Comparison of ENCODE assay signal across 12 mouse cellular contexts in the genomic region with DNA sequence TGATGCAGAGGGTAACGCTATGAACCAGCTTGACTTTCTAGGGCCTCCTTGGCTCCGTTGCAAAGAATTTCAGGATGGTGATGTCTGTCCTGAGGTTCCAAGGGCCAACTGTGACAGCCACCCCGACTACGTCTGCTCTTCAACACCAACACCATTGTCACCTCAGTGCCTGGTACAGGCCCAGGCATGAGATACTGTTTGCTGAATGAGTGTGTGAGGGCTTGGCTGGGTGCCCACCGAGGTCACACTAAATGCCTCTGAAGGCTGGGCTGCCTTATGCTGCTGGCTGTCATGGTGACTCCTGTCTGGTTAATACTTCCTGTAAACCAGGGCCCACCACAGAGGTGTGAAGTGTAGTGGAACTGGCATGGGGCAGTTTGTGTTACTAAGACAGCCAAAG.
A peak's percentile ranks its signal among the peaks of the same experiment; 100 is the strongest.
DNase-seq lines count a peak whose midpoint lies in the region; ATAC-seq and TF ChIP-seq lines count a peak whose summit lies in the region.
"Had no signal": no experiment of that assay in that cellular context is flagged by ENCODE, and none has a peak within 500 bp of the region (broad histone marks: within the 10 kb centered on the region; RNA-seq: fewer than 3 reads in every experiment).

No protein-coding gene starts in this region.

- H3K4me3 ChIP-seq in hindbrain, embryonic 15.5 days, result no peak overlapping the region
- H3K4me3 ChIP-seq in hindbrain, embryonic 12.5 days, result no peak overlapping the region
- H3K4me3 ChIP-seq in cerebellum, adult 2 months (replicated peaks; ENCODE audit: insufficient read depth, low read depth, low read length), result no peak overlapping the region
- no peak overlapping the region for H3K4me3 ChIP-seq in forebrain, embryonic 16.5 days (replicated peaks; ENCODE audit: low read length)
- H3K4me3 ChIP-seq: myocyte had no signal

- peak; percentile 24 for DNase-seq in brain, adult 2 months (ENCODE audit: low read depth, low spot score)
- peak; percentile 19 to 20 for DNase-seq in cerebellum, adult 2 months
- no peak for DNase-seq in lung, postnatal 36 days
- DNase-seq in spleen, postnatal 14 days (ENCODE audit: low spot score in 2 of 2), result no peak
- DNase-seq in left cerebral cortex, adult 11 months (ENCODE audit: low spot score), result no peak
- DNase-seq: kidney, adult 11 months; thymus, postnatal 36 days had no signal

- H3K36me3 ChIP-seq in hindbrain, embryonic 15.5 days, result no peaks in the 10 kb centered on the region
- H3K36me3 ChIP-seq in hindbrain, embryonic 12.5 days, result no peaks in the 10 kb centered on the region
- no peaks in the 10 kb centered on the region for H3K36me3 ChIP-seq in forebrain, embryonic 16.5 days (ENCODE audit: control insufficient read depth, insufficient read depth)

- no peaks in the 10 kb centered on the region for H3K9me3 ChIP-seq in hindbrain, embryonic 15.5 days
- H3K9me3 ChIP-seq in hindbrain, embryonic 12.5 days (replicated peaks), result 0 out of 2 replicates have a peak, but pooled peaks cover 3% of the 10 kb centered on the region
- H3K9me3 ChIP-seq in forebrain, embryonic 16.5 days (ENCODE audit: control insufficient read depth, low read length), result 0 out of 2 replicates have a peak, but pooled peaks cover 1% of the 10 kb centered on the region

- TF ChIP-seq CTCF in cerebellum, adult 2 months (IDR thresholded peaks at IDR 0.05; ENCODE audit: borderline replicate concordance, insufficient read depth, low read depth, low read length), result no peak

- no peak overlapping the region for H3K4me2 ChIP-seq in hindbrain, embryonic 15.5 days
- no peak overlapping the region for H3K4me2 ChIP-seq in hindbrain, embryonic 12.5 days (replicated peaks)
- no peak overlapping the region for H3K4me2 ChIP-seq in forebrain, embryonic 16.5 days (ENCODE audit: low read length)

- WGBS in hindbrain, embryonic 15.5 days, result 77% methylated on average over 5 of the region's 5 CpGs
- WGBS in hindbrain, embryonic 12.5 days, result 91% methylated on average over 5 of the region's 5 CpGs
- WGBS in cerebellum, adult 2 months, result 37% methylated on average over 5 of the region's 5 CpGs
- WGBS in forebrain, embryonic 16.5 days, result 63% methylated on average over 5 of the region's 5 CpGs

- peak overlapping the region; percentile 23 for H3K27ac ChIP-seq in hindbrain, embryonic 15.5 days (replicated peaks)
- no peak overlapping the region for H3K27ac ChIP-seq in hindbrain, embryonic 12.5 days
- H3K27ac ChIP-seq in cerebellum, adult 2 months (ENCODE audit: insufficient read depth, low read length), result no peak overlapping the region
- H3K27ac ChIP-seq in forebrain, embryonic 16.5 days (ENCODE audit: low read length), result peak overlapping the region; percentile 62
- H3K27ac ChIP-seq: macrophage had no signal

- H3K27me3 ChIP-seq in hindbrain, embryonic 15.5 days, result no peaks in the 10 kb centered on the region
- no peaks in the 10 kb centered on the region for H3K27me3 ChIP-seq in hindbrain, embryonic 12.5 days
- H3K27me3 ChIP-seq in cerebellum, adult 2 months (ENCODE audit: control insufficient read depth, insufficient read depth, low read length), result no peaks in the 10 kb centered on the region
- H3K27me3 ChIP-seq in forebrain, embryonic 16.5 days (replicated peaks; ENCODE audit: control insufficient read depth, insufficient read depth, low read length), result no peaks in the 10 kb centered on the region

- no peak for TF ChIP-seq POLR2A in cerebellum, adult 2 months (IDR thresholded peaks at IDR 0.05; ENCODE audit: borderline replicate concordance, insufficient read depth, low read length)

- H3K9ac ChIP-seq in hindbrain, embryonic 15.5 days, result no peak overlapping the region
- no peak overlapping the region for H3K9ac ChIP-seq in hindbrain, embryonic 12.5 days
- H3K9ac ChIP-seq in forebrain, embryonic 16.5 days (replicated peaks; ENCODE audit: low read depth, low read length), result no peak overlapping the region

- H3K4me1 ChIP-seq in hindbrain, embryonic 15.5 days (replicated peaks), result peaks cover 14% of the 10 kb centered on the region
- no peaks in the 10 kb centered on the region for H3K4me1 ChIP-seq in hindbrain, embryonic 12.5 days
- H3K4me1 ChIP-seq in cerebellum, adult 2 months (ENCODE audit: control insufficient read depth, insufficient read depth, low read length), result peaks cover 13% of the 10 kb centered on the region; the same call in 1 of the 2 replicates
- peaks cover 15% of the 10 kb centered on the region for H3K4me1 ChIP-seq in forebrain, embryonic 16.5 days (replicated peaks; ENCODE audit: control insufficient read depth, insufficient read depth, low read length)

- peak; percentile 45; the same call in 1 of the 2 replicates for ATAC-seq in hindbrain, embryonic 15.5 days (ENCODE audit: low FRiP score, low read depth)
- ATAC-seq in hindbrain, embryonic 12.5 days (ENCODE audit: low FRiP score), result no peak
- ATAC-seq in forebrain, embryonic 16.5 days, result peak; percentile 36; the same call in 1 of the 2 replicates

Comparison
In these comparisons a context has a peak if more than half of its experiments do, and no peak if none do; other contexts are left out.
1. H3K27ac ChIP-seq: peak in hindbrain, embryonic 15.5 days (single experiment) and forebrain, embryonic 16.5 days (single experiment); none in hindbrain, embryonic 12.5 days (single experiment) and cerebellum, adult 2 months (single experiment).
2. DNase-seq: peak in brain, adult 2 months (single experiment) and cerebellum, adult 2 months (2 of 2); none in lung, postnatal 36 days (single experiment), spleen, postnatal 14 days (0 of 2) and left cerebral cortex, adult 11 months (single experiment).